Mouse (Mus musculus): ENCODE data around the gene Epha1.

Epha1 gene

GRCm38 (mm10) chr6:42324482-42325267 is 48.4 kb downstream of the Epha1 start, which contains the start of gene Fam131b:
TSS of gene Fam131b (minus strand) at chr6:42324643.
- no peak for DNase-seq (ENCODE audit: low spot score in 2 of 2)

GRCm38 (mm10) chr6:42324067-42324481 is 49.0 kb downstream of the Epha1 start:
- DNase-seq (ENCODE audit: low spot score in 2 of 2): no peak

- DNase-seq (ENCODE audit: low spot score in 2 of 2): no peak
Observed at GRCm38 (mm10) chr6:42323371-42324066, 49.5 kb downstream of the Epha1 start.

GRCm38 (mm10) chr6:42318293-42318692 is 54.8 kb downstream of the Epha1 start:
- no peak for DNase-seq (ENCODE audit: low spot score in 2 of 2)

- DNase-seq (ENCODE audit: low spot score in 2 of 2): peak in 1 of 2 experiments; percentile 7
Observed at GRCm38 (mm10) chr6:42310427-42311053, 62.5 kb downstream of the Epha1 start.

- DNase-seq (ENCODE audit: low spot score in 2 of 2): no peak
Observed at GRCm38 (mm10) chr6:42309816-42310378, 63.2 kb downstream of the Epha1 start.
